Mouse (Mus musculus): Measurements from ENCODE around the gene Psmg4.

GRCm38 (mm10) chr13:34116508-34116907 is 46.3 kb upstream of the Psmg4 start:
- no peak for TF ChIP-seq CTCF (IDR thresholded peaks at IDR 0.05; ENCODE audit: low read depth)
- TF ChIP-seq EP300 (optimal IDR thresholded peaks at IDR 0.05), result no peak
